Mouse (Mus musculus): ENCODE data around the gene S1pr4. TPM values are rescaled to one million over a fixed set of nuclear protein-coding genes. Genes with fewer than 3 reads are reported as not detected.

S1pr4 gene
- polyA plus RNA-seq, 1 experiment from 2014 or later, result 0.14 TPM

DNA sequence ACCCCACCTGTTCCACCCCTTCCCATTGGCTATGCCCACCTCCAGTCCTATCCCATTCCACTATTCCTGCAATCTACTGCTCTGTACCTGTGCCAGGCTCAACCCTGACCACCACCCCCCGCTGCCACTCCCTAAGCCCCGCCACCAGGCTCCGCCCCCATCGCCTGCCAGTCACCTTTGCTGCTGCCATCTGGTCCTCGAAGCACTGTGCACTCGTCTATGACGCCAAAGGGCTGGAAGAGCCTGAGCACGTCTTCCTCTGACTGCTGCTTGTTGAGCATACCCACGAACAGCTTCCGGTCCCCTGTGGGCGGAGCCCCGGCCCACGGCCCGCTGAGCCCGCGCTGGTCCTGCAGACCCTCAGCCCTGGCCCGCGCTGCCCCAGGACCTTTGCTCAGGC lies 29.5 kb downstream of the S1pr4 start:
- Histone ChIP-seq H3K27ac (no peak overlapping the region), H3K4me3 (ENCODE audit: inconsistent target) (no peak overlapping the region), H3K79me2 (ENCODE audit: inconsistent target) (no peaks in the 10 kb centered on the region), H3K36me3 (ENCODE audit: inconsistent target) (no peaks in the 10 kb centered on the region)
- 40% methylated on average over 18 of the region's 18 CpGs for WGBS (ENCODE audit: missing documents)

DNA sequence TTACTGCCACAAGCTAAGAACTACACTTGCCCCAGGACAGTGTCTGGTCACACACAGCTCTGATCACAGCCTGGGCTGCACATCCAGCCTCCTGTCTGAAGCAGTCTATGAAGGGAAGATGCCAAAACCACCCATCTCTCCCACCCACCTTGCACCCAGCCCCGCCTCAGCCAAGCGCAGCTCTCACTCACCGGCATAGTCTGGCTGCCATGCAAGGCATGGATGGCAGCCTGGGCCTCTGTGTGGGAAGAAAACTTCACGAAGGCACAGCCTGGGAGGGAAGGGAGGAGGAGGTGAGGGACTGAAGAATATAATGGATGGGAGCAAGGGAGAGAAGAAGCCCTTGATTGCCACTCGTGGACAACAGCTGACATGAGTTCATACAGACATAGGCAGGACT lies 30.7 kb downstream of the S1pr4 start:
- Histone ChIP-seq H3K79me2 (ENCODE audit: inconsistent target) (no peaks in the 10 kb centered on the region), H3K36me3 (ENCODE audit: inconsistent target) (no peaks in the 10 kb centered on the region), H3K27ac (no peak overlapping the region), H3K4me3 (ENCODE audit: inconsistent target) (no peak overlapping the region)
- 77% methylated on average over 5 of the region's 5 CpGs for WGBS (ENCODE audit: missing documents)

DNA sequence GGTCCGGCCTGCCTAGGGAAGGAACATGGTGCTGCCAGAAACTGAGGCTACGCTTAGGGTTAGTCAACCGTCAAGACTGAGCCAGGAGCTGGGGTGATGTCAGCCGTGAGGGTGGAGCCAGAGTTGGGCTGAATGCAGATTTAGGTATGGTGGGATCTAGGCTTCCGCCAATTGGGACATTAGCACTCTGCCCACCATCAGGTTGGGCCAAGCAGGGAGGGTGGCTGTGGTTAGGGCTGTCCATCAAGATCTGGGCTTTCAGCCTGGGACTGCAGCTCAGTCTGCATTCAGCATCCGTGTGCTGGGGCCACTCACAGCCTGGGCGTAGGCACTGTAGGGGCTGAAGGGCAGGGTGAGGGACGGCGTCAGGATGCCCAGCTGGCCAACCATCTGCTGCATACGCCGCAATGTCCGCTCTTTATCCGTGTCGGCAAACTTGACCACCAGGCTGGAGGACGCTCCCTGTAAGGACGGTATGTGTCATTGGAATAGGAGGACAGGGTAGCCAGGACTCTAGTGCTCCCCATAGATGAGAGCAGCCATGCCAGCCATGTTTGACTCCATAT lies 32.2 kb downstream of the S1pr4 start:
- Histone ChIP-seq H3K79me2 (ENCODE audit: inconsistent target) (no peaks in the 10 kb centered on the region), H3K27ac (no peak overlapping the region), H3K36me3 (ENCODE audit: inconsistent target) (no peaks in the 10 kb centered on the region), H3K4me3 (ENCODE audit: inconsistent target) (no peak overlapping the region)
- WGBS (ENCODE audit: missing documents), result 77% methylated on average over 16 of the region's 16 CpGs

DNA sequence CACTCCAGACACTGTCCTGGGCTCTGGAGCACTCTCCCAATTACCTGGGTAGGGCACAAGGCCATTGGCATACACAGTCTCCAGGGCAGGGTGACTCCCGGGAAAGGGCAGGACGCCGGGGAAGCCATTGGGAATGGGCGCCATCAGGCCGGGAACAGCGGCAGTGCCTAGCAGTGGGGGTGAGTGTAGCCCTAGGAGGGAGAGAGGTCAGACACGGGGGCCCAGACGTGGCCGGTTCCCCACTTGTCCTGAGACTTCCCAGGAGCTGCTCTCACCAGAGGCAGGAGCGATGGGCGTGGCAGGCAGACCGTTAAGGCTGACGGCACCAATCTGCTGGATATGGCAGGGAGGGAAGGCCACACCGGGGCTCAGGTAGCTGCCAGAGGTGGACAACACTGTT lies 33.1 kb downstream of the S1pr4 start:
- no peaks in the 10 kb centered on the region for H3K79me2 ChIP-seq (ENCODE audit: inconsistent target)
- no peak overlapping the region for H3K4me3 ChIP-seq (ENCODE audit: inconsistent target)
- no peaks in the 10 kb centered on the region for H3K36me3 ChIP-seq (ENCODE audit: inconsistent target)
- no peak overlapping the region for H3K27ac ChIP-seq
- WGBS (ENCODE audit: missing documents), result 90% methylated on average over 14 of the region's 14 CpGs

DNA sequence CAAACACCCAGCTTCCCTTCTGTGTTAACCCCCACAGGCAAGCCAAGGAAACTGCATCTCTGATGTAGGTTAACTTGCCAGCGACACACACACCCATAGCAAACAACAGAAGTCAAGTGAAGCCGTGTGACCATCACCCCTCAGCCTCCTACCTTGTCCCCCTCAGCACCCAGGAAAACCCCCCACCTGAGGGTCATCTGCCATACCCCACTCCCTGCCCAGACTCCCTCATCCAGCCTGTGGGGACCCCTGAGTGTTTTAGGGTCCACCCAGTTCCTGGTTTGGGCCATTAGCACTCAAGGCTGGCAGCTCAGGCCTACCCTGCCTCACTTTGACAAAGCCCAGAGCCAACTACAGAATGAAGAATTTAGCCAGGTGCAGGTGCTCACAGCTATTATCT lies 33.9 kb downstream of the S1pr4 start:
- H3K27ac ChIP-seq, result no peak overlapping the region
- WGBS (ENCODE audit: missing documents), result 79% methylated on average over 2 of the region's 2 CpGs
- H3K4me3 ChIP-seq (ENCODE audit: inconsistent target), result no peak overlapping the region
- no peaks in the 10 kb centered on the region for H3K36me3 ChIP-seq (ENCODE audit: inconsistent target)
- no peaks in the 10 kb centered on the region for H3K79me2 ChIP-seq (ENCODE audit: inconsistent target)

DNA sequence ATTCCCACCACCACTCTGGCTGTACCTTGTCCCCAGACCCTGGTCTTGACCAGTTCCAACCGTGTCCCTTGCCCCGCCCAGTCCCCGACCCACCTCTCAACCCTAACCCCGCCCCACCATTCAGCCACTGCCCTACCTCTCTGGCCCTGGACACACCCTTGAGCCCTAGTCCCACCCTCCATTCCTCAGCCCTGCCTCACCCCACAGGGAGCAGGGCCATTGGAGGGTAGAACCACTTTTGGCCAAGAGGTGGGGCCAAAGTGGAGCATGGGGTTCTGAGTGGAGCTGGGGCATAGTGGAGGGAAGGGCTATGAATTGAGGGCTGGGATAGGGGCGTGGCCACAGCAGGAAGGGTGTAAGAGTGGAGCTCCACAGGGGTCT lies 34.7 kb downstream of the S1pr4 start:
- Histone ChIP-seq H3K27ac (no peak overlapping the region), H3K36me3 (ENCODE audit: inconsistent target) (no peaks in the 10 kb centered on the region), H3K79me2 (ENCODE audit: inconsistent target) (no peaks in the 10 kb centered on the region), H3K4me3 (ENCODE audit: inconsistent target) (no peak overlapping the region)
- WGBS (ENCODE audit: missing documents), result 36% methylated on average over 5 of the region's 5 CpGs

DNA sequence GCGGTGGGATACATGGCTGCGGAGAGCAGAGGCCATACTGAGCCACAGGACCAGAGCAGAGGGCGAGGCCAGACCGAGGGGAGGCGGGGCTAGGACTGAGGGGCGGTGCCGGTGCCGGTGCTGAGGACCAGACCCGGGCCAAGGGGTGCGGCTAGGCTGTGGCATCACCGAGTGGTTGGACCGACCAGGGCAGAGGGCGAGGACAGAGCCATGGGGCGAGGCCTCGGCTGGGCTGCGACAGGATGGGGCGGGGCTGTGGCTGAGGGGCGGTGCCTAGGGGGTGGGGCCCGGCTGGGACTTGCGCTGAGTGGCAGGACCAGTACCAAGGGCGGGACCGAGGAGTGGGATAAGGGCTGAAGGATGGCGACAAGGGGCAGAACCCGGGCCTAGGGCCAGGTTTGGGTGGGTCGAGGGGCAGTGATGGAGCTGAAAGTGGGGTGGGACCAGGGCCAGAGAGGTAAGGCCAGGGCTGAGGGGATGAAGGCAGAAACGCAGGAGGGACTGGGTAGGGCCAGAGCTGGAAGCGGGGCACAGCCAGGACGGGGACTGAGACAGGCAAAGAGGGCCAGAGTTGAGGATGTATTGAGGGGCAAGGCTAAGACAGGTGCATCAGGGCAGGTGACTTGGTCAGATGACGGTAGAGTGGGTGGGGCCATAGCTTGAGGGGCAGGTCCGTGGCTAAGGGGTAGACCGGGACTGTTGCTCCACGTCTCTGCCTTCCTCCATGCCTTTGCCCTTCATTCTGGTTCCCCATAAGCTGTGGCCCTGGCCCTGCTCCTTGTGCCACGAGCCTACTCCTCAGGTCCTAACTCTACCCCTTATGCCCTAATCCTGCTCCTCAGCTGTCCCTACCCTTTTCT lies 35.3 kb downstream of the S1pr4 start:
- no peaks in the 10 kb centered on the region for H3K79me2 ChIP-seq (ENCODE audit: inconsistent target)
- H3K27ac ChIP-seq, result no peak overlapping the region
- H3K36me3 ChIP-seq (ENCODE audit: inconsistent target), result no peaks in the 10 kb centered on the region
- no peak overlapping the region for H3K4me3 ChIP-seq (ENCODE audit: inconsistent target)
- 3% methylated on average over 33 of the region's 33 CpGs for WGBS (ENCODE audit: missing documents)

DNA sequence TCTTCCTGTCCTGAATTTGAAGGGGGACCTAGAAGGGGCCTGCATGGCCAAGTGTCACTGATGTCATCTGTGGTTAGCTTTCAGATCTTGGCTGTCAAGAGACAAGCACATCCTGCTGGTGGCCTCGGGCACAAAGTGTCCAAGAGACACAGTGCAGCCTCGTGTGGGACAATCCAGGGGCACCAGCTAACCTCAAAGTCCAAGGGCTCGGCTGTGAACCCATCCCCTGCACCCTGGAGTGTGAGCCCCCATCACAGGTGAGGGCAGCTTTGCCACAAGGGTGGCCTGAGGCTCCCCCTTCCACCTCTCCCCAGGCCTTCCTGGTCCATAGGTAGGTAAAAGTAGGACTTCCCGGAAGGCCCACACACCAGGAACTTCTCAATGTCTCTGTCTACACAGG lies 36.4 kb downstream of the S1pr4 start:
- Histone ChIP-seq H3K36me3 (ENCODE audit: inconsistent target) (no peaks in the 10 kb centered on the region), H3K27ac (no peak overlapping the region), H3K4me3 (ENCODE audit: inconsistent target) (no peak overlapping the region), H3K79me2 (ENCODE audit: inconsistent target) (no peaks in the 10 kb centered on the region)
- 67% methylated on average over 4 of the region's 4 CpGs for WGBS (ENCODE audit: missing documents)

DNA sequence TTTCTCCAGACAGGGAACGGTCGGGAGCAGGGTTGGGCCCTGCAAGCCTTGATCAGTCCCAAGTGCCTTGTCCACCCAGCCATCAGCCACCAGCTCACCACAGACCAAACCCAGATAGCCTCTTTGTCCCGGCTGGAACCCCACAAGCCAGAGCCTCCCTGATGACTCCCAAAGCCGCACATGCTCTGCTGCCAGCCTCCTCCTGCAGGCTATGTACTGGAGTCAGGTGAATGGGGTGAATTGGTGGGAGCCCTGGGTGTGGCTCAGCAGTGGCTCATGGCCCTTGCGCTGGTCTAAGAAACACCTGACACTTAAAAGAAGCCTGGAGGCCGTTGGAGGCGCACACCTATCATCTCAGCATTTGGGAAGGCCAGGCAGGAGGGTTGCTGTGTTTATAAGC lies 37.0 kb downstream of the S1pr4 start:
- WGBS (ENCODE audit: missing documents), result 90% methylated on average over 7 of the region's 7 CpGs
- no peaks in the 10 kb centered on the region for H3K79me2 ChIP-seq (ENCODE audit: inconsistent target)

DNA sequence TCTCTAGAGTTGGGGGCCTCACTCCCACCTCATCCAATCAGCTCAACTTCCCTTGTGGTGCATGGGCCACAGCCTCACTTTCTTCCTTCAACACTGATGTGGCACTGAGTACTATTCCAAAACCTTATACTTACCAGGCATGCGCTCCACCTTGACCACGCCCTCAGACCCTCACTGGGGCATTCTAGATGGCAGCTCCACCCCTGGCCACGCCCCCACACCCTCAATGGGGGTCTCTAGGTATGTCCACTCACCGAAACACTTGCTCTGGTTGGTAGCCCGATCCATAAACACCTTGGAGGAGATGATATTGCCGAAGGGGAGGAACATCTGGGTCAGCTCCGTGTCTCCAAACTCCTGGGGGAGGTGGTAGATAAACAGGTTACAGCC lies 37.5 kb downstream of the S1pr4 start:
- Histone ChIP-seq H3K36me3 (ENCODE audit: inconsistent target) (no peaks in the 10 kb centered on the region), H3K27ac (no peak overlapping the region), H3K4me3 (ENCODE audit: inconsistent target) (no peak overlapping the region), H3K79me2 (ENCODE audit: inconsistent target) (no peaks in the 10 kb centered on the region)
- 48% methylated on average over 7 of the region's 7 CpGs for WGBS (ENCODE audit: missing documents)

More for the DNA sequence above, 37.0 kb downstream of the S1pr4 start:
- H3K27ac ChIP-seq, result no peak overlapping the region
- no peaks in the 10 kb centered on the region for H3K36me3 ChIP-seq (ENCODE audit: inconsistent target)
- H3K4me3 ChIP-seq (ENCODE audit: inconsistent target), result no peak overlapping the region

DNA sequence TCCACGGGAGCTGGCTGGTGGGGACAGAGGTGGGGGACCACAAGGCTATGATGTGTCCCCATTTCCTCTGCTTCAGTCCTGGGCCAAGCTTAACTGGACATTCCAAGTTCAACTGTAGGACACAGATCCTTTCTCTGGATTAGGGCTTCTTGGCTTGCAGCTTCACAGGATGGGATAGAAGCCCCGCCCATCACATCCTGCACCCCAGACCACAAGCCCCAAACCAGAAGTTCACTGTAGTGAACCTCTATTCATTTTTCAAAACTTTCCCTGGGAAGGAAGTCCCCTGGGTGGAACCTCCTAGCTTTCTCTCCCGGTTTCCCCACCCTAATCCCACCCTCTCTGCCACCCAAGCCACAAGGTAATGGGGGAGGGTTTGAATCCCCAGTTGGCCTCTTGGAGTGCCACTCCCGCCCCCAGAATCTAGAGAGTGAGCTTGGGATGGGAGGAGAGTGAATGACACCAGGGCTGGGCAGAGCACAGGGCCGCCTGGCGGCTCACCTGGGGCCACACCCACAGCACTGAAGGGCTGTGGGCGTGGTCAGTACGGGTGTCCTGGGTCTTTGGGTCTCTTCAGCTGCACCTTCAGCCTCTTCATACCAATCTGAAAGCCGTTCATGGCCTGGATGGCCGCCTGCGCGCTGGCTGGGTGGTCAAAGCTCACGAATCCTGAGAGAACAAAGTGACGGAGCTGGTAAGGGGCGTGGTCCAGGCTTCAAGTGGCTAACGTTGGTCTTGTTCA lies 38.1 kb downstream of the S1pr4 start:
- H3K36me3 ChIP-seq (ENCODE audit: inconsistent target), result no peaks in the 10 kb centered on the region
- WGBS (ENCODE audit: missing documents), result 15% methylated on average over 16 of the region's 16 CpGs
- no peak overlapping the region for H3K4me3 ChIP-seq (ENCODE audit: inconsistent target)

DNA sequence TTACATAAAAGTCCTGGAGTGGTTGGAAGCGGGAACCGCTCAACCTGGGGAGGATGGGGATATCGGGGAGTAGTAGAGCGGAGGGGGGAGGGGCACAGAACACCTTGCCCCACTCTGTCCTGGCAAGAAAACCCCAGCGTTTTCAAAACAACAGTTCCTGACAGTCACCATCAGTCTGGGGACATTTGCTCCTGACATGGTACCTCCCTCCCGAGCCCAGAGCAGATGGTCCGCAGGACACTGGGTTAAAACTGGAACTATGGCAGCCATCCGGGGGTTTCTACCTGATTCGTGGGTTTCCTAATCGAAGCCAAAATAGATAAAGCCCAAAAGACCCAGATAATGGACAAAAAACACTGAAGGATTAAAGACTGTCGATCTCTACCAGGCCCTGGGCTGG lies 39.0 kb downstream of the S1pr4 start:
- Histone ChIP-seq H3K27ac (no peak overlapping the region), H3K4me3 (ENCODE audit: inconsistent target) (no peak overlapping the region), H3K36me3 (ENCODE audit: inconsistent target) (no peaks in the 10 kb centered on the region), H3K79me2 (ENCODE audit: inconsistent target) (no peaks in the 10 kb centered on the region)
- WGBS (ENCODE audit: missing documents), result 39% methylated on average over 9 of the region's 11 CpGs

More for the DNA sequence above, 38.1 kb downstream of the S1pr4 start:
- H3K27ac ChIP-seq, result no peak overlapping the region
- H3K79me2 ChIP-seq (ENCODE audit: inconsistent target), result no peaks in the 10 kb centered on the region

DNA sequence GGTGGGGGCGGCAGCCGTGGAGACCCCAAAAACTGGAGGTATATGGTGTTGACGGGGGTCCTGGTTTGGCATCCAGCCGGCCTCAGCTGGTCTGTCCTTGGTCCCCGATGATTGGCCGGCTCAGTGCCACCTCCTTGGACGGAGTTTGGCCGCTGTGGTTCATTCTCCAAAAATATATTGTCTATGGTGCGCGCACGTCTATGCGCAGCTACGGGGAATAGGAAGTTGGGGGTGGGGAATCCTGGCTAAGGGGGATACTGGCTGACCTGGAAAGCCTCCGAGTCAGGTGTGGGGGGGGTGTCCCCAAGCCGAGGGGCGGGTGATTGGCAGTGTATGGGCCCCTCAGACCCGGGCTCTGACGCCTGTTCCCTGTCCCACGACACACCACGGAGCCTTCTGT lies 39.5 kb downstream of the S1pr4 start:
- 16% methylated on average over 20 of the region's 20 CpGs for WGBS (ENCODE audit: missing documents)
- Histone ChIP-seq H3K27ac (no peak overlapping the region), H3K79me2 (ENCODE audit: inconsistent target) (no peaks in the 10 kb centered on the region), H3K4me3 (ENCODE audit: inconsistent target) (no peak overlapping the region), H3K36me3 (ENCODE audit: inconsistent target) (no peaks in the 10 kb centered on the region)

DNA sequence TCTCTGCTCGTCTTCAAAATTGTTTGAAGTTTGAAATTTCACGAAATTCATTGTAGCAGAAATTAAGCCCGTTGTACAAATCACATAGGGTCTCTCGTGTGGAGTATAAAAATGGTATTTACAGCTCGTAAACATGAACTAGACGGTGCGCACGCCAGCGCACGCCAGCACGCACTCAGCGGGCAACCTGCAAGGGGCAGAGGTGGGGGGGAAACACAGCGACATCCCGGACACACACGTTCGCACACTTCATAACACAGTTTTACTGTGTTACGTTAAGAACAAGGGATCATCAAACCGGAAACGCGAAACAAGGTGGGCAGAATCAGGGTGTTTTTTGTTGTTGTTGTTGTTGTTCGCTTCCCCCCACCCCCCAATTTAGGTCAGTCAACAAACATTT lies 40.5 kb downstream of the S1pr4 start:
- 71% methylated on average over 17 of the region's 21 CpGs for WGBS (ENCODE audit: missing documents)
- Histone ChIP-seq H3K36me3 (ENCODE audit: inconsistent target) (no peaks in the 10 kb centered on the region), H3K79me2 (ENCODE audit: inconsistent target) (no peaks in the 10 kb centered on the region), H3K27ac (no peak overlapping the region), H3K4me3 (ENCODE audit: inconsistent target) (no peak overlapping the region)

DNA sequence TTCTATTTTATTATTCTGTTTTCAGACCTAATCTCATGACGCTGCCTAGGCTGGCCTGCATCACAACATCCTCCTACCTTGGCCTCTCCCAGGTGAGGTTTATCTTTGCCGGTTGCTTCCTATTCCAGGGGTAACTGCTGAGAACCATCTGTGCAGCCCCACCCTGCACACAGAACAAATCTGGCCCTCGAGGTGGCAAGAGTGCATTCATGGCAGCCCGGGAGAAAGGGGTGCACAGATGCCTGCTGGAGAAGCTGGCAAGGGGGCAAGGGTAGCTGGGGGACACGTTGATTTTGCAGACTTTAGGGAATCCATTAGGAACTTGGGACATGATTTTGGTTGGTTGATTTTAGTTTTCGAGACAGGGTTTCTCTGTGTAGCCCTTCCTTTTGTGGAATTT lies 41.7 kb downstream of the S1pr4 start:
- H3K79me2 ChIP-seq (ENCODE audit: inconsistent target), result no peaks in the 10 kb centered on the region
- WGBS (ENCODE audit: missing documents), result 87% methylated on average over 6 of the region's 6 CpGs
- no peak overlapping the region for H3K27ac ChIP-seq
- H3K36me3 ChIP-seq (ENCODE audit: inconsistent target), result no peaks in the 10 kb centered on the region
- no peak overlapping the region for H3K4me3 ChIP-seq (ENCODE audit: inconsistent target)

Data from macrophage (primary cell).